13 mouse cellular contexts compared by ENCODE assay signal in the genomic region with DNA sequence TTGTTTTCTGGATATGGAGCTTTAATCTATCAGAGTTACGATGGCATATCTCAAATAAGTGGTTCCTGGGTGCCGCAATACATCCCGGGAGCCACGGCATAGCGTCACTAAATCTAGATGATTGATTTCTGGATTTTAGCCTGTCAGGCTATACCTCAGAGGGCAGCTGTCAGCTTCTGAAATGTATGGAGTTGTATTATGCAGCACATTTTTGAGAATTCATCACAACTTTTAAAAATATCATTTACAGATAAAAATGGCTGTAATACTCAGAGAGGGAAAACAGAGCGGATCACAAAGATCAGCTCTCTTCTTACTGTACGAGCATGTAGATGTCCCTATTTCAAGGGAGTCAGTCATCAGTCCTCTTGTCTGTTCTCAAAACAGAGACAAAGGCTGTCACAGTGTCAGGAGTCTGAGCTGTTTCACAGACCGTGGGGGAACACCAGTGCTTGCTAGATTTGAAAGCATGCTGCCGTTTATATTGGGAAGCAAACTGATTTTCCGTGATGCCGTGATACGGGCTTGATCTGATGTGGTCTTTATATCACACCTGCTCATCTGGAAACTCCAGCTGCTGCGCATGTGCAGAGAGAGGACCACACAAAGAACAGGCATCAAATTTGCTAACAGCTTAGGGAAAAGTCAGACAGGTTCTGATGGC.
DNase-seq lines count a peak whose midpoint lies in the region; ATAC-seq and TF ChIP-seq lines count a peak whose summit lies in the region.
"Had no signal": no experiment of that assay in that cellular context is flagged by ENCODE, and none has a peak within 500 bp of the region (broad histone marks: within the 10 kb centered on the region; RNA-seq: fewer than 3 reads in every experiment).

No protein-coding gene starts in this region.

- peak; percentile 41; the same call in 1 of the 2 replicates for ATAC-seq in forebrain, embryonic 12.5 days (ENCODE audit: low FRiP score)
- ATAC-seq in neural tube, embryonic 15.5 days (ENCODE audit: low FRiP score) = peak; percentile 80
- no peak for ATAC-seq in liver, postnatal 0 days
- ATAC-seq: activated CD4-positive, CD25-positive, alpha-beta regulatory T cell, adult 4 months had no signal

- H3K36me3 ChIP-seq in forebrain, embryonic 12.5 days (replicated peaks) = no peaks in the 10 kb centered on the region
- no peaks in the 10 kb centered on the region for H3K36me3 ChIP-seq in hindbrain, embryonic 10.5 days
- H3K36me3 ChIP-seq in neural tube, embryonic 15.5 days = no peaks in the 10 kb centered on the region
- H3K36me3 ChIP-seq in liver, postnatal 0 days (replicated peaks; ENCODE audit: insufficient read depth, low read length) = no peaks in the 10 kb centered on the region
- H3K36me3 ChIP-seq: heart, embryonic 15.5 days had no signal

- peak overlapping the region; percentile 17; the same call in 1 of the 2 replicates for H3K4me2 ChIP-seq in forebrain, embryonic 12.5 days
- H3K4me2 ChIP-seq in neural tube, embryonic 15.5 days = peak overlapping the region; percentile 56
- H3K4me2 ChIP-seq in liver, postnatal 0 days (ENCODE audit: low read depth, low read length) = no peak overlapping the region
- H3K4me2 ChIP-seq: heart, embryonic 15.5 days had no signal

- H3K27ac ChIP-seq in forebrain, embryonic 12.5 days = peak overlapping the region; percentile 83
- peak overlapping the region; percentile 62 for H3K27ac ChIP-seq in hindbrain, embryonic 10.5 days
- peak overlapping the region; percentile 90 for H3K27ac ChIP-seq in neural tube, embryonic 15.5 days (replicated peaks)
- no peak overlapping the region for H3K27ac ChIP-seq in liver, postnatal 0 days (ENCODE audit: low read depth)
- H3K27ac ChIP-seq: heart, embryonic 15.5 days had no signal

- DNase-seq in hindbrain, embryonic 10.5 days (ENCODE audit: low spot score) = no peak
- DNase-seq in left cerebral cortex, adult 11 months (ENCODE audit: low spot score) = peak; percentile 6
- no peak for DNase-seq in heart, adult 18-20 months
- DNase-seq in gastrocnemius, postnatal 10 days = no peak
- DNase-seq in liver, postnatal 0 days = no peak
- DNase-seq in lung, postnatal 36 days = no peak
- DNase-seq: cerebellum, adult 9-10 months; kidney, postnatal 36 days; thymus, postnatal 14 days had no signal

- H3K9me3 ChIP-seq in forebrain, embryonic 12.5 days = no peaks in the 10 kb centered on the region
- H3K9me3 ChIP-seq in hindbrain, embryonic 10.5 days = no peaks in the 10 kb centered on the region
- no peaks in the 10 kb centered on the region for H3K9me3 ChIP-seq in neural tube, embryonic 15.5 days (replicated peaks)
- no peaks in the 10 kb centered on the region for H3K9me3 ChIP-seq in liver, postnatal 0 days (ENCODE audit: low read length)
- H3K9me3 ChIP-seq: heart, embryonic 15.5 days had no signal

- no peak overlapping the region for H3K4me3 ChIP-seq in forebrain, embryonic 12.5 days (replicated peaks)
- no peak overlapping the region for H3K4me3 ChIP-seq in hindbrain, embryonic 10.5 days
- peak overlapping the region; percentile 31 for H3K4me3 ChIP-seq in neural tube, embryonic 15.5 days (replicated peaks)
- no peak overlapping the region for H3K4me3 ChIP-seq in liver, postnatal 0 days (ENCODE audit: low read depth, low read length)
- H3K4me3 ChIP-seq: heart, embryonic 15.5 days had no signal

- no peak overlapping the region for H3K9ac ChIP-seq in forebrain, embryonic 12.5 days
- peak overlapping the region; percentile 42 for H3K9ac ChIP-seq in neural tube, embryonic 15.5 days (replicated peaks)
- no peak overlapping the region for H3K9ac ChIP-seq in liver, postnatal 0 days (replicated peaks)
- H3K9ac ChIP-seq: heart, embryonic 15.5 days had no signal

- 62% methylated on average over 13 of the region's 13 CpGs for WGBS in forebrain, embryonic 12.5 days
- whole genome bisulfite sequencing in hindbrain, embryonic 10.5 days = 82% methylated on average over 13 of the region's 13 CpGs
- WGBS in neural tube, embryonic 15.5 days = 25% methylated on average over 13 of the region's 13 CpGs
- 74% methylated on average over 13 of the region's 13 CpGs for WGBS in liver, postnatal 0 days (ENCODE audit: insufficient replicate concordance)

- H3K4me1 ChIP-seq in forebrain, embryonic 12.5 days = peaks cover 12% of the 10 kb centered on the region; the same call in 1 of the 2 replicates
- peaks cover 13% of the 10 kb centered on the region; the same call in 1 of the 2 replicates for H3K4me1 ChIP-seq in hindbrain, embryonic 10.5 days (replicated peaks)
- H3K4me1 ChIP-seq in neural tube, embryonic 15.5 days = peaks cover 17% of the 10 kb centered on the region
- H3K4me1 ChIP-seq in liver, postnatal 0 days (ENCODE audit: insufficient read depth) = no peaks in the 10 kb centered on the region
- H3K4me1 ChIP-seq: heart, embryonic 15.5 days had no signal

- no peak for TF ChIP-seq CTCF in liver, postnatal 0 days (IDR thresholded peaks at IDR 0.05; ENCODE audit: low read depth)

- TF ChIP-seq EP300 in liver, postnatal 0 days (IDR thresholded peaks at IDR 0.05; ENCODE audit: low read depth) = no peak

- no peaks in the 10 kb centered on the region for H3K27me3 ChIP-seq in forebrain, embryonic 12.5 days
- H3K27me3 ChIP-seq in hindbrain, embryonic 10.5 days (ENCODE audit: insufficient read depth, poor library complexity, severe bottlenecking) = no peaks in the 10 kb centered on the region
- H3K27me3 ChIP-seq in neural tube, embryonic 15.5 days (replicated peaks) = no peaks in the 10 kb centered on the region
- no peaks in the 10 kb centered on the region for H3K27me3 ChIP-seq in liver, postnatal 0 days (ENCODE audit: insufficient read depth, low read length)
- H3K27me3 ChIP-seq: heart, embryonic 15.5 days had no signal
